Mouse (Mus musculus) heart, embryonic 12.5 days (tissue): ENCODE results near the gene 4930590J08Rik. TPM values are rescaled to one million over a fixed set of nuclear protein-coding genes. Genes with fewer than 3 reads are reported as not detected.

Source experiments
- ATAC-seq: fragments of 200-750 bp; cut with Nextera tagmentation; 2 replicates; pipeline ENCODE4 v1.8.0; 2017; ENCODE audit warnings: moderate TSS enrichment, moderate library complexity; ENCODE audit not compliant: insufficient number of reproducible peaks, low FRiP score
- H3K27ac ChIP-seq: fragments of 300-500 bp; sonication (generic); 2 replicates; pipeline ENCODE4 v1.5.1; 2016; ENCODE audit warnings: mild to moderate bottlenecking, moderate library complexity; ENCODE audit not compliant: poor library complexity, severe bottlenecking
- H3K27me3 ChIP-seq: fragments of 300-500 bp; sonication (generic); replicated peaks from 2 replicates; pipeline ENCODE4 v1.6.1; 2016; ENCODE audit warnings: mild to moderate bottlenecking, moderate library complexity
- H3K36me3 ChIP-seq: fragments of 300-500 bp; sonication (generic); 2 replicates; pipeline ENCODE4 v1.6.1; 2016; ENCODE audit warnings: mild to moderate bottlenecking, moderate library complexity
- H3K4me1 ChIP-seq: fragments of 300-500 bp; sonication (generic); replicated peaks from 2 replicates; pipeline ENCODE4 v1.6.1; 2016; ENCODE audit warnings: mild to moderate bottlenecking
- H3K4me2 ChIP-seq: fragments of 300-500 bp; sonication (generic); 2 replicates; pipeline ENCODE4 v1.6.1; 2016; ENCODE audit warnings: mild to moderate bottlenecking, moderate library complexity
- H3K4me3 ChIP-seq: fragments of 300-500 bp; sonication (generic); 2 replicates; pipeline ENCODE4 v1.5.1; 2016; ENCODE audit warnings: mild to moderate bottlenecking
- H3K9ac ChIP-seq: fragments of 300-500 bp; sonication (generic); 2 replicates; pipeline ENCODE4 v1.6.1; 2016; ENCODE audit warnings: mild to moderate bottlenecking, moderate library complexity
- H3K9me3 ChIP-seq: fragments of 300-500 bp; sonication (generic); replicated peaks from 2 replicates; pipeline ENCODE4 v1.6.1; 2016; ENCODE audit warnings: mild to moderate bottlenecking, moderate library complexity
- whole genome bisulfite sequencing: fragments of 180-500 bp; shearing (Covaris S2); methylation state at CpG from one replicate; pipeline ENCODE4 v1.1.7; 2016; 5-methylcytosine and 5-hydroxymethylcytosine counted together
- polyA plus RNA-seq: library from polyadenylated mRNA; unstranded; fragments of >200 nt; fragmentation: Nextera tagmentation; extraction: Ambion mirVana; gene quantifications from 2 replicates; pipeline ENCODE4 v1.2.1, GENCODE M21; 2016

The 4930590J08Rik gene
- polyA plus RNA-seq, 1 experiment from 2014 or later, result 0.54 TPM

GRCm38 (mm10) chr6:91993795-91994505 lies 91.3 kb downstream of the 4930590J08Rik start:
- H3K4me1 ChIP-seq, result peaks cover 20% of the 10 kb centered on the region
- no peak overlapping the region for H3K4me3 ChIP-seq
- 59% methylated on average over 8 of the region's 8 CpGs for WGBS
- H3K4me2 ChIP-seq, result no peak overlapping the region
- no peak overlapping the region for H3K9ac ChIP-seq
- H3K9me3 ChIP-seq, result no peaks in the 10 kb centered on the region
- H3K27ac ChIP-seq, result no peak overlapping the region
- H3K27me3 ChIP-seq, result no peaks in the 10 kb centered on the region
- no peaks in the 10 kb centered on the region for H3K36me3 ChIP-seq
- no peak for ATAC-seq

- ATAC-seq, result no peak
- Histone ChIP-seq H3K27me3 (no peaks in the 10 kb centered on the region), H3K9ac (no peak overlapping the region), H3K27ac (no peak overlapping the region), H3K9me3 (no peaks in the 10 kb centered on the region), H3K4me2 (no peak overlapping the region), H3K4me3 (no peak overlapping the region), H3K36me3 (no peaks in the 10 kb centered on the region), H3K4me1 (peaks cover 16% of the 10 kb centered on the region)
- WGBS, result 84% methylated on average over 8 of the region's 8 CpGs
Measured at GRCm38 (mm10) chr6:91996072-91996471, 93.5 kb downstream of the 4930590J08Rik start.

Other genes starting within 250 kb of the 4930590J08Rik start
- 79.1 and 85.8 TPM in 2 replicates for gene Slc6a6, start 218.8 kb upstream of the 4930590J08Rik start, polyA plus RNA-seq
- gene Grip2, start 75.6 kb upstream of the 4930590J08Rik start, polyA plus RNA-seq, result 8.4 and 8.7 TPM in 2 replicates
- gene Ccdc174, start 24.8 kb upstream of the 4930590J08Rik start, polyA plus RNA-seq, result 26.4 and 27.0 TPM in 2 replicates
- gene Fgd5, start 76.1 kb downstream of the 4930590J08Rik start, polyA plus RNA-seq, result 16.0 and 19.0 TPM in 2 replicates
- 18.5 and 21.3 TPM in 2 replicates for gene Nr2c2, start 188.6 kb downstream of the 4930590J08Rik start, polyA plus RNA-seq